Mouse (Mus musculus) myocyte (in vitro differentiated cells): ENCODE measurements at regions not wholly inside any gene's neighbourhood (a gene's known extent, or its start where the extent isn't known, plus 50 kb on each side); places are given as distances from the start of the nearest gene placed in this dataset.

ENCODE experiments used
- H3K27me3 ChIP-seq: one replicate; pipeline ENCODE4 v1.6.1; 2011; ENCODE audit not compliant: control insufficient read depth, insufficient read depth, insufficient read length
- H3K36me3 ChIP-seq: one replicate; pipeline ENCODE4 v1.6.1; 2011; ENCODE audit not compliant: control insufficient read depth, insufficient read depth
- H3K4me2 ChIP-seq: one replicate; pipeline ENCODE4 v1.6.1; 2011; ENCODE audit warnings: low read depth, control low read depth
- H3K4me3 ChIP-seq: one replicate; pipeline ENCODE4 v1.5.1; 2011; ENCODE audit warnings: mild to moderate bottlenecking, control low read depth, moderate library complexity
- H3K79me2 ChIP-seq: one replicate; pipeline ENCODE4 v1.6.1; 2011; ENCODE audit not compliant: control insufficient read depth, insufficient read depth
- H3ac ChIP-seq: one replicate; pipeline ENCODE4 v1.6.1; 2011; ENCODE audit not compliant: control insufficient read depth, insufficient read length
- CEBPB ChIP-seq: IDR thresholded peaks from 2 replicates; pipeline ENCODE4 v1.6.1; 2011; ENCODE audit warnings: mild to moderate bottlenecking, moderate library complexity; ENCODE audit not compliant: poor library complexity, insufficient read depth, severe bottlenecking
- E2F4 ChIP-seq: IDR thresholded peaks from one replicate; pipeline ENCODE4 v1.6.1; 2011; ENCODE audit warnings: mild to moderate bottlenecking, control low read depth, moderate library complexity; ENCODE audit not compliant: insufficient read depth
- MAX ChIP-seq: IDR thresholded peaks from one replicate; pipeline ENCODE4 v1.6.1; 2011; ENCODE audit warnings: low read depth, mild to moderate bottlenecking, control low read depth
- MYOD1 ChIP-seq, 3 experiments: IDR thresholded peaks; one replicate each; pipeline ENCODE4 v1.6.1; 2011; ENCODE audit warnings: control low read depth in 2 of 3, low read depth in 2 of 3, mild to moderate bottlenecking in 2 of 3, moderate library complexity in 1 of 3; ENCODE audit not compliant: insufficient read length in 2 of 3, control insufficient read depth in 1 of 3
- MYOG ChIP-seq, 3 experiments: IDR thresholded peaks; one replicate each; pipeline ENCODE4 v1.6.1; 2011; ENCODE audit warnings: control low read depth in 2 of 3, low read depth in 2 of 3, mild to moderate bottlenecking in 2 of 3; ENCODE audit not compliant: insufficient read length in 2 of 3, control insufficient read depth in 1 of 3, insufficient read depth in 1 of 3
- POLR2A ChIP-seq: IDR thresholded peaks from one replicate; pipeline ENCODE4 v1.6.1; 2011; ENCODE audit warnings: low read depth, mild to moderate bottlenecking, control low read depth, moderate library complexity; ENCODE audit not compliant: insufficient read length
- POLR2AphosphoS2 ChIP-seq: IDR thresholded peaks from one replicate; pipeline ENCODE4 v1.6.1; 2011; ENCODE audit warnings: low read depth, control low read depth; ENCODE audit not compliant: insufficient read length
- REST ChIP-seq: IDR thresholded peaks from one replicate; pipeline ENCODE4 v1.6.1; 2011; ENCODE audit warnings: mild to moderate bottlenecking, control low read depth, moderate library complexity; ENCODE audit not compliant: insufficient read depth, insufficient read length
- SRF ChIP-seq: IDR thresholded peaks from one replicate; pipeline ENCODE4 v1.6.1; 2011; ENCODE audit warnings: low read depth; ENCODE audit not compliant: control insufficient read depth, insufficient read length
- TCF12 ChIP-seq: IDR thresholded peaks from one replicate; pipeline ENCODE4 v1.6.1; 2011; ENCODE audit warnings: mild to moderate bottlenecking, control low read depth; ENCODE audit not compliant: poor library complexity, insufficient read depth, severe bottlenecking
- TCF3 ChIP-seq: IDR thresholded peaks from one replicate; pipeline ENCODE4 v1.6.1; 2011; ENCODE audit warnings: low read depth, control low read depth; ENCODE audit not compliant: insufficient read length
- USF1 ChIP-seq: IDR thresholded peaks from one replicate; pipeline ENCODE4 v1.6.1; 2011; ENCODE audit warnings: low read depth, mild to moderate bottlenecking, control low read depth, moderate library complexity

- Histone ChIP-seq H3K4me3 (no peak overlapping the region), H3K36me3 (no peaks in the 10 kb centered on the region), H3K4me2 (no peak overlapping the region), H3K27me3 (no peaks in the 10 kb centered on the region), H3ac (no peak overlapping the region), H3K79me2 (no peaks in the 10 kb centered on the region)
- TF ChIP-seq MYOG (IDR thresholded peaks at IDR 0.05; ENCODE audit: control insufficient read depth in 1 of 3, insufficient read depth in 1 of 3, insufficient read length in 2 of 3, low read depth in 2 of 3) (no peak), POLR2AphosphoS2 (no peak), TCF3 (no peak), MYOD1 (IDR thresholded peaks at IDR 0.05; ENCODE audit: control insufficient read depth in 1 of 3, insufficient read length in 2 of 3, low read depth in 2 of 3) (no peak), TCF12 (no peak), POLR2A (no peak), USF1 (no peak), CEBPB (no peak), REST (no peak), E2F4 (no peak), SRF (no peak)
Measured at GRCm38 (mm10) chr5:45099082-45099481, 299.6 kb upstream of the Ldb2 start.

GRCm38 (mm10) chr5:45097941-45098340, 298.5 kb upstream of the Ldb2 start:
- Histone ChIP-seq H3ac (no peak overlapping the region), H3K27me3 (no peaks in the 10 kb centered on the region), H3K79me2 (no peaks in the 10 kb centered on the region), H3K36me3 (no peaks in the 10 kb centered on the region), H3K4me2 (no peak overlapping the region), H3K4me3 (no peak overlapping the region)
- no peak for TF ChIP-seq TCF3
- no peak for TF ChIP-seq CEBPB
- no peak for TF ChIP-seq USF1
- TF ChIP-seq TCF12: no peak
- no peak for TF ChIP-seq E2F4

DNA sequence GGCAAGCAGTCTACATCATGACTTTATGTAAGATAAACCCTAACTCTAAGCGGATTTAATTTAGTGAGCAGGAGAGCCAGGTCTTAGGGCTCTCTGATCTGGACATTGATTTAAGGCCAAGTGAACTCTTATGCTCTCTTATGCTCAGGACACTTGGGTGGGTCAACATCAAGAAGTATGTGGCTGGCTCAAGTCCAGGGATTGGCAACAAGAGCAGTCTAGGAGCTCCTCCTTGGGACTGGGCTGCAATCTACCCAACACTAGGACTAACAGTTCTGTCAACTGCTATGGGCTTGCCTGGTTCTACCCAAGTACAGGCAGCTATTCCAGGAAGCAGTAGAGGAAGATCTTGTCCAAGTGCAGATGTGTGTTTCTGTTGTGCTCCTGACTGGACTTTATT, 285.3 kb upstream of the Ldb2 start:
- H3K79me2 ChIP-seq: no peaks in the 10 kb centered on the region
- H3ac ChIP-seq: no peak overlapping the region
- no peaks in the 10 kb centered on the region for H3K27me3 ChIP-seq
- TF ChIP-seq MYOG (IDR thresholded peaks at IDR 0.05; ENCODE audit: control insufficient read depth in 1 of 3, insufficient read depth in 1 of 3, insufficient read length in 2 of 3, low read depth in 2 of 3) (no peak), TCF3 (no peak), MYOD1 (IDR thresholded peaks at IDR 0.05; ENCODE audit: control insufficient read depth in 1 of 3, insufficient read length in 2 of 3, low read depth in 2 of 3) (no peak), TCF12 (no peak), SRF (no peak), MAX (no peak), POLR2A (no peak), REST (no peak), CEBPB (no peak)
- H3K4me3 ChIP-seq: no peak overlapping the region
- no peak overlapping the region for H3K4me2 ChIP-seq
- H3K36me3 ChIP-seq: no peaks in the 10 kb centered on the region

DNA sequence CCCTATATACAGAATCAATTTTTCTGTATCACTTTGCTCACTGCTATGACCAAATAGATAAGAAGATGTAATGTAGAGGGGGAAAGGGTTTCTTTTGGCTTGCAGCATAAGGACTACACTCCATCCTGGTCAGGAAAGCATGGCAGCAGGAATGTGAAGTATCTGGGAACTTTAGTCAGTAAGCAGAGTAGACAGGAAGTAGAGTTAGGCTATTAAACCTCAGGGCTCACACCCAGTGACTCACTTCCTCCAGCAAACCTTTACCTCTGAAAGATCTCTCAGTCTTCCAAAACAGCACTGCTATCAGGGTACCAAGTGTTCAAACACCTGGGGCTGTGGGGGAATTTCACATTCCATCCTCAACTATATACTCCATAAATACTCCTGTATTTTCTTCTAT, 283.1 kb upstream of the Ldb2 start:
- no peak overlapping the region for H3K4me3 ChIP-seq
- H3K79me2 ChIP-seq: no peaks in the 10 kb centered on the region
- no peaks in the 10 kb centered on the region for H3K27me3 ChIP-seq
- no peaks in the 10 kb centered on the region for H3K36me3 ChIP-seq
- no peak overlapping the region for H3K4me2 ChIP-seq
- H3ac ChIP-seq: no peak overlapping the region
- TF ChIP-seq MAX: no peak
- TF ChIP-seq TCF3: no peak
- TF ChIP-seq POLR2A: no peak
- TF ChIP-seq E2F4: no peak
- no peak for TF ChIP-seq USF1
- TF ChIP-seq REST: no peak
- no peak for TF ChIP-seq MYOD1 (IDR thresholded peaks at IDR 0.05; ENCODE audit: control insufficient read depth in 1 of 3, insufficient read length in 2 of 3, low read depth in 2 of 3)
- no peak for TF ChIP-seq POLR2AphosphoS2
- no peak for TF ChIP-seq MYOG (IDR thresholded peaks at IDR 0.05; ENCODE audit: control insufficient read depth in 1 of 3, insufficient read depth in 1 of 3, insufficient read length in 2 of 3, low read depth in 2 of 3)
- TF ChIP-seq SRF: no peak

DNA sequence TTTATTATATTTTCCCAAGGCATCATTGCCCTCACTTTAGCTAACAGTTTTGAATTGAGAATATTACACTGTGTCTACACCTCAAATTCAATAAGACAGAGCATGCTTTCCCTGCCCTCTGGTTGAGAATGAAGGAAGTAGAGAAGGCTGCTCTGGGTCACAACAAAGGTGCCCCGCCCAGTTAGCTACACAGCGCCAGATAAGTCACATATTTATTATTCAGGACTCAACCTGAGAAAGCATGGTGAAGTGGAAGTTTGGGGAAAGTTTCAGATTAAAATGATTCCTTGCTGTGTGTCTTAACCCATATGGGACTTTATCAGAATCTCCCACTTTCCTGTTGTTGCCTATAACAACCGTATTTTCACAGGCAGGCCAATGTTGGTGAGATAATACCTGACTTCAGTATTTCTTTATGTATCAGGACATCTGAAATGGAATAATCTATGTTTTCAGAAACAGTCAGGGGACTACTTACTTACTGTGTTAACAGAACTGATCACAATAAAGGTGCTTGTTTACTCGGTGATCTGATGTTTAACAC, 276.9 kb upstream of the Ldb2 start:
- no peak for TF ChIP-seq CEBPB
- no peak for TF ChIP-seq TCF12
- no peak for TF ChIP-seq SRF
- TF ChIP-seq TCF3: no peak
- no peak for TF ChIP-seq E2F4
- no peak for TF ChIP-seq USF1
- TF ChIP-seq POLR2AphosphoS2: no peak
- TF ChIP-seq POLR2A: no peak
- no peak for TF ChIP-seq MYOD1 (IDR thresholded peaks at IDR 0.05; ENCODE audit: control insufficient read depth in 1 of 3, insufficient read length in 2 of 3, low read depth in 2 of 3)
- no peak for TF ChIP-seq MAX
- TF ChIP-seq MYOG (IDR thresholded peaks at IDR 0.05; ENCODE audit: control insufficient read depth in 1 of 3, insufficient read depth in 1 of 3, insufficient read length in 2 of 3, low read depth in 2 of 3): no peak
- TF ChIP-seq REST: no peak
- no peaks in the 10 kb centered on the region for H3K36me3 ChIP-seq

More for the DNA sequence above, 276.9 kb upstream of the Ldb2 start:
- Histone ChIP-seq H3ac (no peak overlapping the region), H3K4me3 (no peak overlapping the region), H3K27me3 (no peaks in the 10 kb centered on the region), H3K4me2 (no peak overlapping the region), H3K79me2 (no peaks in the 10 kb centered on the region)
